Mouse (Mus musculus) G1E (cell line): ENCODE results near the gene Hebp1.

Experiments
- CTCF ChIP-seq: IDR thresholded peaks from 2 replicates; pipeline ENCODE4 v1.5.1; 2012; ENCODE audit warnings: low read depth, low read length, inconsistent platforms, mixed read lengths
- GATA1 ChIP-seq: IDR thresholded peaks from 2 replicates; pipeline ENCODE4 v1.6.1; 2012; ENCODE audit warnings: borderline replicate concordance, low read length, inconsistent platforms, mixed read lengths
- GATA2 ChIP-seq: IDR thresholded peaks from 2 replicates; pipeline ENCODE4 v1.6.1; 2012; ENCODE audit warnings: low read depth, low read length, inconsistent platforms, borderline replicate concordance
- POLR2AphosphoS5 ChIP-seq: IDR thresholded peaks from 2 replicates; pipeline ENCODE4 v1.6.1; 2012; ENCODE audit warnings: low read depth, low read length, inconsistent platforms; ENCODE audit not compliant: insufficient replicate concordance
- TAL1 ChIP-seq: conservative IDR thresholded peaks from 2 replicates; pipeline ENCODE4 v1.6.1; 2012; ENCODE audit warnings: low read depth, low read length, inconsistent platforms, mixed read lengths

GRCm38 (mm10) chr6:135100787-135101472, 96.9 kb downstream of the Hebp1 start:
- TF ChIP-seq CTCF = no peak
- TF ChIP-seq GATA1 = no peak
- no peak for TF ChIP-seq TAL1
- TF ChIP-seq POLR2AphosphoS5 = no peak
- no peak for TF ChIP-seq GATA2
